Mouse (Mus musculus) lung, postnatal 25 days (tissue): ENCODE data around the gene Fpr2.
"Not testable (repeated sequence)": the region's sequence is repeated elsewhere in the genome, so short reads cannot be mapped to it uniquely, and the experiment has no call there.

Source experiments
- DNase-seq: peaks from one replicate; pipeline ENCODE4 v3.0.0; 2022; ENCODE audit warnings: low spot score

The Fpr2 gene

GRCm38 (mm10) chr17:17882672-17883071, 5.0 kb upstream of the Fpr2 start:
- no peak for DNase-seq

- DNase-seq: no peak
These were observed 3.8 kb upstream of the Fpr2 start, which contains the start of gene Fpr1 for GRCm38 (mm10) chr17:17883840-17884239. Gene Fpr1 (minus strand): TSS chr17:17883940.

GRCm38 (mm10) chr17:17889732-17890425, 2.3 kb downstream of the Fpr2 start:
- DNase-seq: no peak

DNA sequence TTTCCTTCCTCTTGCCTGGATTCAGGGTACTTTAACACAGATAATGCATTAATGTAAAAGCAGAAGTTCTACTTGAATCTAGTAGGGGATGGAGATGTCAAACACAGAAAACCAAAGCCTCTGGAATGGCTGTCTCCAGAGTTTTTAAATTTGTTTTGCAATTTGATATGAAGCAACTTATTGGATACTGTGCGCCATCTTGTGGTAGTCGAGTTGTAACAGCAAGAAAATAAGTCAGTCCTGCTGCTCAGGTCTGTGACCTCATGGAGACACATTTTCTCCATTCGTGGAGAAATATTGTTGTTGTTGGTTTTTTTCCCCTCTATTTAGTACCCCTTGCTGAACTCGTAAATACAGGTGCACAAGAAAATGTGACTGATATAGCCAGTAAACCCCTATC, 8.4 kb downstream of the Fpr2 start:
- DNase-seq: peak; percentile 55

DNA sequence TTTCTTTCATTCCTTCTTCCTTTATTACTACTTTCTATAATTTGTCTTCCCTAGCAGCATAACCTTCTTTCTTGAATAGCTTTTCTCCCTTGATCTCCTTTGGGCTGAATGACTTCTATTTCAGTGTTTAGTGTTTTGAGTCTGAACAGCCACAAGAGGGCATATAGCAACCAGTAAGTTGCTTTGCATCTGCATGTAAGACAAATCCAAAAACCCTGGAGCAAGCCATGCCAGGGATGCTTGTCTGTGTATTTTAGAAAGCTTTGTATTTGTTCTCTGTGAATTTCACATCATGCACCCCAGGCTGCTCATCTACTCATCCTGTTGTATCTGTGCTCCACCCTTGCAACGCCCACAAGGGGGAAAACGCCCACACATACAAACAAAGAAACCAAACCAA, 11.6 kb downstream of the Fpr2 start:
- DNase-seq: no peak

DNA sequence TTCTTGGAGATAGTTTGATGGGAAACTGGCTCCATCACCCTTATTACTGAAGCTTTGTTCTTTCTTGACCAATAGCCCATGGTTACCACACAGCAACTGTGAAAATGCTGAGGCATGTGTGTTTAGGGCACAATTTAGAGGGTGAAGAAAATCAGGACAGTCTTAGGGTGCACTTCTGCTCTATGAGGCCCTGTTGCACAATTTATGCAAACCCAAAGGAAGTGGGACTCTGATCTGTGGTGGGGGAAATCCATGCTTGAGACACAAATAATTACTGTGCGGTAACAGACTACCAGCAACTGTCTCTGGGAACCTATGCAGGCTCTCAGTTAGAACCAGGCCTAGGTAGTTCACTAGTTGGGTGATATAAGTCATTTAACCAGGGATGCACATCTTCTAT, 13.1 kb downstream of the Fpr2 start:
- peak; percentile 30 for DNase-seq

GRCm38 (mm10) chr17:17909636-17910421, 22.2 kb downstream of the Fpr2 start:
- peak; percentile 74 for DNase-seq

GRCm38 (mm10) chr17:17912618-17913017, 25.0 kb downstream of the Fpr2 start:
- DNase-seq: not testable (repeated sequence)

DNA sequence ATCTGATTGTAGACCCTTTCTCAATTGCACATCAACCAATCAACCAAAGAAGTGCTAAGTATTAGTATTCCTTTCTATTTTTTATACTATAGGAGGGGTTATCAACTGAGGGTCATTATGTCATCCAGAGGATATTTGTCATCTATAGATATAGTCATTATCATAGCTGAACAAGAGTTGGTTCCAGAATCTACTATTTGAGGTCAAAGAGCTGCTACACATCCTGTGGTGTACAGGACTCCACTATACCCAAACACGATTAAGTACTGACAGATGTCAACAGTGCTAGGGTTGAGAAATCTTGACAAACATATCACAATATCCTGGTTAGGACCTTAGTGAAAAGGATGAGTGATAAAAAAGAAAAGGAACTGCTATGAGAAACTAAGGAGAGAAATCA, 29.8 kb downstream of the Fpr2 start:
- DNase-seq: no peak

DNA sequence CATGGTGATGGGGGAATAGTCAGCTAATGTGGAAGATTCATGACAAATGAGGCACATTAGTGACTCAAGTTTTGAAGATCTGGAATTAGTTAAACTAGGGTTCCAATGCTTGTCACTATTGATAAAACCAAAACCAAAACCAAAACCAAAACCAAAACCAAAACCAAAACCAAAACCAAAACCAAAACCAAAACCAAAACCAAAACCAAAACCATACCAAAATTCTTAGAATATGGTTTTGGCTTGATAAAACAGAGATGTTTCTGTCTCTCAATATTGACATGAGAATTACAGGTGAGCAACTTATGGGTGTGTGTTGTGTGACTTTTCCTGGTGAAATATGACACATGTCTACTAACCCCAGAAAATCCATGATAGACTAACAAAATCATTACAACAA, 30.2 kb downstream of the Fpr2 start:
- no peak for DNase-seq
